Mouse (Mus musculus): ENCODE results near the gene Arsb. TPM values are rescaled to one million over a fixed set of nuclear protein-coding genes. Genes with fewer than 3 reads are reported as not detected.

Arsb gene
- polyA plus RNA-seq, 1 experiment from 2014 or later = 12.5 TPM

- no peak for ATAC-seq (ENCODE audit: insufficient number of reproducible peaks, insufficient read depth, low FRiP score, low TSS enrichment)
- Histone ChIP-seq H3K27me3 (no peaks in the 10 kb centered on the region), H3K4me2 (replicated peaks) (no peak overlapping the region), H3K9ac (no peak overlapping the region), H3K27ac (no peak overlapping the region), H3K4me3 (no peak overlapping the region), H3K4me1 (peaks cover 7% of the 10 kb centered on the region; the same call in 1 of the 2 replicates), H3K36me3 (no peaks in the 10 kb centered on the region), H3K9me3 (no peaks in the 10 kb centered on the region)
- 33% methylated on average over 2 of the region's 2 CpGs for WGBS
These were observed 166.7 kb downstream of the Arsb start for GRCm38 (mm10) chr13:93938118-93938517.

GRCm38 (mm10) chr13:93939363-93940127 is 168.1 kb downstream of the Arsb start:
- 73% methylated on average over 6 of the region's 6 CpGs for WGBS
- Histone ChIP-seq H3K4me1 (peaks cover 7% of the 10 kb centered on the region; the same call in 1 of the 2 replicates), H3K27ac (no peak overlapping the region), H3K4me2 (replicated peaks) (no peak overlapping the region), H3K9ac (no peak overlapping the region), H3K27me3 (no peaks in the 10 kb centered on the region), H3K36me3 (no peaks in the 10 kb centered on the region), H3K4me3 (no peak overlapping the region), H3K9me3 (no peaks in the 10 kb centered on the region)
- no peak for ATAC-seq (ENCODE audit: insufficient number of reproducible peaks, insufficient read depth, low FRiP score, low TSS enrichment)

- Histone ChIP-seq H3K9ac (no peak overlapping the region), H3K4me1 (peaks cover 7% of the 10 kb centered on the region; the same call in 1 of the 2 replicates), H3K4me2 (replicated peaks) (no peak overlapping the region), H3K9me3 (no peaks in the 10 kb centered on the region), H3K36me3 (no peaks in the 10 kb centered on the region), H3K4me3 (no peak overlapping the region), H3K27me3 (no peaks in the 10 kb centered on the region), H3K27ac (0 out of 2 replicates have a peak overlapping the region, but pooled peaks have one; percentile 25)
- 65% methylated on average over 7 of the region's 7 CpGs for WGBS
- 0 out of 2 replicates have a peak, but pooled peaks have one; percentile 52 for ATAC-seq (ENCODE audit: insufficient number of reproducible peaks, insufficient read depth, low FRiP score, low TSS enrichment)
These were observed 169.5 kb downstream of the Arsb start for GRCm38 (mm10) chr13:93940742-93941531.

- Histone ChIP-seq H3K36me3 (no peaks in the 10 kb centered on the region), H3K4me3 (no peak overlapping the region), H3K9ac (no peak overlapping the region), H3K9me3 (no peaks in the 10 kb centered on the region), H3K27me3 (no peaks in the 10 kb centered on the region), H3K4me1 (no peaks in the 10 kb centered on the region), H3K4me2 (replicated peaks) (no peak overlapping the region), H3K27ac (no peak overlapping the region)
- 37% methylated on average over 9 of the region's 9 CpGs for WGBS
- no peak for ATAC-seq (ENCODE audit: insufficient number of reproducible peaks, insufficient read depth, low FRiP score, low TSS enrichment)
These were observed 179.6 kb downstream of the Arsb start for GRCm38 (mm10) chr13:93950996-93951395.

GRCm38 (mm10) chr13:93951555-93951954 is 180.1 kb downstream of the Arsb start:
- Histone ChIP-seq H3K4me3 (no peak overlapping the region), H3K9me3 (no peaks in the 10 kb centered on the region), H3K4me1 (no peaks in the 10 kb centered on the region), H3K27me3 (no peaks in the 10 kb centered on the region), H3K4me2 (replicated peaks) (no peak overlapping the region), H3K27ac (no peak overlapping the region), H3K36me3 (no peaks in the 10 kb centered on the region), H3K9ac (no peak overlapping the region)
- ATAC-seq (ENCODE audit: insufficient number of reproducible peaks, insufficient read depth, low FRiP score, low TSS enrichment) = no peak
- WGBS = 57% methylated on average over 6 of the region's 6 CpGs

GRCm38 (mm10) chr13:93952466-93952865 is 181.0 kb downstream of the Arsb start:
- H3K4me1 ChIP-seq = no peaks in the 10 kb centered on the region
- H3K36me3 ChIP-seq = no peaks in the 10 kb centered on the region
- no peak overlapping the region for H3K4me3 ChIP-seq
- no peaks in the 10 kb centered on the region for H3K27me3 ChIP-seq
- no peaks in the 10 kb centered on the region for H3K9me3 ChIP-seq
- H3K9ac ChIP-seq = no peak overlapping the region
- WGBS = 94% methylated on average over 4 of the region's 4 CpGs
- no peak for ATAC-seq (ENCODE audit: insufficient number of reproducible peaks, insufficient read depth, low FRiP score, low TSS enrichment)
- H3K27ac ChIP-seq = no peak overlapping the region
- H3K4me2 ChIP-seq (replicated peaks) = no peak overlapping the region

- 62% methylated on average over 8 of the region's 8 CpGs for WGBS
- Histone ChIP-seq H3K4me3 (no peak overlapping the region), H3K9ac (no peak overlapping the region), H3K9me3 (no peaks in the 10 kb centered on the region), H3K27ac (no peak overlapping the region), H3K36me3 (no peaks in the 10 kb centered on the region), H3K4me1 (no peaks in the 10 kb centered on the region), H3K4me2 (replicated peaks) (no peak overlapping the region), H3K27me3 (no peaks in the 10 kb centered on the region)
- ATAC-seq (ENCODE audit: insufficient number of reproducible peaks, insufficient read depth, low FRiP score, low TSS enrichment) = no peak
These were observed 186.5 kb downstream of the Arsb start for GRCm38 (mm10) chr13:93957907-93958306.

- Histone ChIP-seq H3K4me3 (no peak overlapping the region), H3K9me3 (no peaks in the 10 kb centered on the region), H3K36me3 (no peaks in the 10 kb centered on the region), H3K4me2 (replicated peaks) (no peak overlapping the region), H3K27me3 (no peaks in the 10 kb centered on the region), H3K4me1 (peaks cover 8% of the 10 kb centered on the region; the same call in 1 of the 2 replicates), H3K9ac (no peak overlapping the region), H3K27ac (no peak overlapping the region)
- ATAC-seq (ENCODE audit: insufficient number of reproducible peaks, insufficient read depth, low FRiP score, low TSS enrichment) = no peak
These were observed 194.8 kb downstream of the Arsb start for GRCm38 (mm10) chr13:93966271-93966670.

- WGBS = 55% methylated on average over 9 of the region's 9 CpGs
- H3K4me3 ChIP-seq = no peak overlapping the region
- no peaks in the 10 kb centered on the region for H3K36me3 ChIP-seq
- H3K27me3 ChIP-seq = no peaks in the 10 kb centered on the region
- ATAC-seq (ENCODE audit: insufficient number of reproducible peaks, insufficient read depth, low FRiP score, low TSS enrichment) = no peak
- peaks cover 8% of the 10 kb centered on the region; the same call in 1 of the 2 replicates for H3K4me1 ChIP-seq
- H3K27ac ChIP-seq = no peak overlapping the region
- H3K9me3 ChIP-seq = no peaks in the 10 kb centered on the region
- H3K9ac ChIP-seq = no peak overlapping the region
- H3K4me2 ChIP-seq (replicated peaks) = no peak overlapping the region
These were observed 195.7 kb downstream of the Arsb start for GRCm38 (mm10) chr13:93967138-93967537.

- H3K27me3 ChIP-seq = no peaks in the 10 kb centered on the region
- H3K4me2 ChIP-seq (replicated peaks) = no peak overlapping the region
- no peak overlapping the region for H3K9ac ChIP-seq
- 86% methylated on average over 5 of the region's 5 CpGs for WGBS
- H3K9me3 ChIP-seq = no peaks in the 10 kb centered on the region
- no peak for ATAC-seq (ENCODE audit: insufficient number of reproducible peaks, insufficient read depth, low FRiP score, low TSS enrichment)
- no peak overlapping the region for H3K27ac ChIP-seq
- H3K4me1 ChIP-seq = peaks cover 6% of the 10 kb centered on the region; the same call in 1 of the 2 replicates
- no peak overlapping the region for H3K4me3 ChIP-seq
- H3K36me3 ChIP-seq = no peaks in the 10 kb centered on the region
These were observed 198.7 kb downstream of the Arsb start for GRCm38 (mm10) chr13:93970115-93970514.

GRCm38 (mm10) chr13:93972423-93972822 is 201.0 kb downstream of the Arsb start:
- Histone ChIP-seq H3K27me3 (no peaks in the 10 kb centered on the region), H3K4me3 (no peak overlapping the region), H3K27ac (no peak overlapping the region), H3K36me3 (no peaks in the 10 kb centered on the region), H3K9me3 (no peaks in the 10 kb centered on the region), H3K4me1 (peaks cover 2% of the 10 kb centered on the region; the same call in 1 of the 2 replicates), H3K9ac (no peak overlapping the region), H3K4me2 (replicated peaks) (no peak overlapping the region)
- ATAC-seq (ENCODE audit: insufficient number of reproducible peaks, insufficient read depth, low FRiP score, low TSS enrichment) = no peak
- WGBS = 87% methylated on average over 3 of the region's 3 CpGs

- peaks cover 7% of the 10 kb centered on the region for H3K4me1 ChIP-seq
- 74% methylated on average over 5 of the region's 5 CpGs for WGBS
- ATAC-seq (ENCODE audit: insufficient number of reproducible peaks, insufficient read depth, low FRiP score, low TSS enrichment) = no peak
- H3K27ac ChIP-seq = no peak overlapping the region
- H3K27me3 ChIP-seq = no peaks in the 10 kb centered on the region
- no peak overlapping the region for H3K4me2 ChIP-seq (replicated peaks)
- no peaks in the 10 kb centered on the region for H3K36me3 ChIP-seq
- no peaks in the 10 kb centered on the region for H3K9me3 ChIP-seq
- no peak overlapping the region for H3K4me3 ChIP-seq
- no peak overlapping the region for H3K9ac ChIP-seq
These were observed 204.2 kb downstream of the Arsb start for GRCm38 (mm10) chr13:93975668-93976067.
